Mouse (Mus musculus) retina, embryonic 14.5 days (tissue): ENCODE results near the gene 2810408A11Rik.
"Not testable (repeated sequence)": the region's sequence is repeated elsewhere in the genome, so short reads cannot be mapped to it uniquely, and the experiment has no call there.

Source experiments
- DNase-seq: peaks from one replicate; pipeline ENCODE4 v3.0.0-alpha.2; 2015; ENCODE audit warnings: low spot score

Gene 2810408A11Rik

GRCm38 (mm10) chr11:69880853-69881603 lies 19.8 kb downstream of the 2810408A11Rik start, which contains the start of gene Kctd11:
Kctd11 (minus strand) TSS chr11:69881406.
- peak; percentile 81 for DNase-seq

GRCm38 (mm10) chr11:69880506-69880852 lies 20.3 kb downstream of the 2810408A11Rik start:
- peak; percentile 77 for DNase-seq

GRCm38 (mm10) chr11:69879711-69880110 lies 21.1 kb downstream of the 2810408A11Rik start:
- DNase-seq, result no peak

- no peak for DNase-seq
These were observed 21.8 kb downstream of the 2810408A11Rik start for GRCm38 (mm10) chr11:69878952-69879351.

GRCm38 (mm10) chr11:69878399-69878798 lies 22.4 kb downstream of the 2810408A11Rik start:
- DNase-seq, result no peak

- no peak for DNase-seq
These were observed 22.9 kb downstream of the 2810408A11Rik start, which contains the start of gene Tmem95 for GRCm38 (mm10) chr11:69877878-69878277. Tmem95 (minus strand) TSS chr11:69878018.

- DNase-seq, result peak; percentile 88
These were observed 23.9 kb downstream of the 2810408A11Rik start for GRCm38 (mm10) chr11:69876867-69877266.

- no peak for DNase-seq
These were observed 24.6 kb downstream of the 2810408A11Rik start for GRCm38 (mm10) chr11:69876186-69876585.

- no peak for DNase-seq
These were observed 28.3 kb downstream of the 2810408A11Rik start for GRCm38 (mm10) chr11:69872451-69872850.

GRCm38 (mm10) chr11:69871822-69872221 lies 29.0 kb downstream of the 2810408A11Rik start:
- no peak for DNase-seq

GRCm38 (mm10) chr11:69870289-69871069 lies 30.3 kb downstream of the 2810408A11Rik start:
- no peak for DNase-seq

- DNase-seq, result no peak
These were observed 33.5 kb downstream of the 2810408A11Rik start for GRCm38 (mm10) chr11:69867335-69867734.

- no peak for DNase-seq
These were observed 35.2 kb downstream of the 2810408A11Rik start for GRCm38 (mm10) chr11:69865561-69865960.

- DNase-seq, result no peak
These were observed 36.5 kb downstream of the 2810408A11Rik start for GRCm38 (mm10) chr11:69864138-69864860.

- DNase-seq, result not testable (repeated sequence)
These were observed 37.1 kb downstream of the 2810408A11Rik start for GRCm38 (mm10) chr11:69863729-69864128.

GRCm38 (mm10) chr11:69858113-69858998 lies 42.4 kb downstream of the 2810408A11Rik start, which contains the start of gene Tnk1:
Tnk1 (minus strand) TSS chr11:69858730.
- no peak for DNase-seq

GRCm38 (mm10) chr11:69855347-69855746 lies 45.4 kb downstream of the 2810408A11Rik start:
- DNase-seq, result peak; percentile 74

- no peak for DNase-seq
These were observed 46.1 kb downstream of the 2810408A11Rik start for GRCm38 (mm10) chr11:69854680-69855079.

GRCm38 (mm10) chr11:69853994-69854393 lies 46.8 kb downstream of the 2810408A11Rik start:
- DNase-seq, result no peak

- DNase-seq, result no peak
These were observed 50.0 kb downstream of the 2810408A11Rik start for GRCm38 (mm10) chr11:69850754-69851153.

GRCm38 (mm10) chr11:69849884-69850283 lies 50.9 kb downstream of the 2810408A11Rik start:
- DNase-seq, result no peak
